Mouse (Mus musculus) NIH3T3 (cell line): ENCODE measurements at regions not wholly inside any gene's neighbourhood (a gene's known extent, or its start where the extent isn't known, plus 50 kb on each side); places are given as distances from the start of the nearest gene placed in this dataset.
"Not testable (repeated sequence)": the region's sequence is repeated elsewhere in the genome, so short reads cannot be mapped to it uniquely, and the experiment has no call there.

Source experiments
- DNase-seq: peaks from one replicate; pipeline ENCODE4 v3.0.0-alpha.2; 2012; ENCODE audit warnings: low read depth

- no peak for DNase-seq
Measured at GRCm38 (mm10) chr2:63580489-63581139, 396.5 kb upstream of the Kcnh7 start.

GRCm38 (mm10) chr2:63575172-63575571 is 391.1 kb upstream of the Kcnh7 start:
- DNase-seq: no peak

DNA sequence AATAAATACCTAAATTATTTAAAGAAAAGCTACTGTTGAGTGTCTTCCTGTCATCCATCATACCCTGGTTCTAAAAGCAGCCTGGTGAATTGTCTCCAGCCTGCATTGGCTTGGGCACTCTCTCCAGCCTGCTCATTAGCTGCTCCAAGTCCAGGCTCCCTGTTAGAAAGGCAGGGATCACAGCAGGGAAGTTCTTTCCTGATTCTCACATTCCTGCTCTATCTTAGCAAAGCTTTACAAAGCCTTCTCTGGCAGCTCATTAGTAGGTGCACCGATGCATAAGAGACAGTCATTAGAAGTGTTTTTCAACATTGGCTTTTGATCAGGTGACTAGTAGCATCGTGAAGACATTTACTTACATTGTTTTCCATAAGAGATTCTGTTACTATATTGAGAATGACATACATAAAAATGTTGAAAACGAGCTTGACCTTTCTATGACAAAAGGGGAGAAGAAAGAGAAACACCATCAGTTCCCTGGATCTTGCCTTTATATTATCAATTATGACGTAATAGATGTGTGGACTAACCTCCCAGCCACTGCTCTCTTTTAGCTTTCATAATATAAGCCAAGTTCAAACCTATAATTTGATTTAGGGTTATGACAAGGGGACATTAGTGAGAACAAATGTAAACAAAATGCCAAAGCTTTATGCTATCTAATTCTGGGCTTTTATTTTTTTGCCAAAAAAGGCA is 390.1 kb upstream of the Kcnh7 start:
- DNase-seq: no peak

DNA sequence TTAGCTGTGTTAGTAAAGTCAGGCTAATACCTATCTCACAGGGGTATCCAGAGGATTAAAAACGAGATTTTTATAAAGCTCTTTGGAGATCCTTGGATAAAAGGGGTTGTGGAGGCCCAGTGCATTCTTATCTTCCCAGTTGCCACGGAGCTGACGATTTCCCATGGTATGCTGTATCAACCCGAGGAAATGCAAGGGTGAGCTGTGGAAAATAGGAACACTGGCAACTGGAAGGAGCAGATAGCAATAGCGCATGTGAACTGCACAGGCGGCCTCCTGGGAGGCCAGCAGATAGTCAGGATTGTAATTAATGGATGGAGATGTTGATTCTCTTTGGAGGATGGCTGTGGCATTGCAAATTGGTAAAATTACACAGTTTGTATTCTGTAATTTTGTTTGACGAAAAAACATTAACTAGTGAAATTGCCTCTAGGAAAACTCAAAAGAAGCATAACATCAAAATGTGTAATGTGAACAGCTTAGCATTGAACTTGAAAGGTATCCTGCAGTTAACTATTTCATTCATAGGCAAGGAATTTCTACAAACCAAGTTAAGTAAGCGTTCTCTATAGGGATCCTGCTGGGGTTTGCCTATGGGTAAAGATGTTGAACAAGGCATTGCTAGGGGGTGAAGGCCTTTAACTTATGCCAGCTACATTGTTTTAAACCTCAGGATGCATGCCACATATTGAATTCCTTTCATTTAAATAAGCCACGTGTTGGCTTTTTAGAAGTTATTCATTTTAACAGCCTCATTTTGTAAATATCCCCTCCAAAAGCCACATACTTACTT is 389.1 kb upstream of the Kcnh7 start:
- no peak for DNase-seq

DNA sequence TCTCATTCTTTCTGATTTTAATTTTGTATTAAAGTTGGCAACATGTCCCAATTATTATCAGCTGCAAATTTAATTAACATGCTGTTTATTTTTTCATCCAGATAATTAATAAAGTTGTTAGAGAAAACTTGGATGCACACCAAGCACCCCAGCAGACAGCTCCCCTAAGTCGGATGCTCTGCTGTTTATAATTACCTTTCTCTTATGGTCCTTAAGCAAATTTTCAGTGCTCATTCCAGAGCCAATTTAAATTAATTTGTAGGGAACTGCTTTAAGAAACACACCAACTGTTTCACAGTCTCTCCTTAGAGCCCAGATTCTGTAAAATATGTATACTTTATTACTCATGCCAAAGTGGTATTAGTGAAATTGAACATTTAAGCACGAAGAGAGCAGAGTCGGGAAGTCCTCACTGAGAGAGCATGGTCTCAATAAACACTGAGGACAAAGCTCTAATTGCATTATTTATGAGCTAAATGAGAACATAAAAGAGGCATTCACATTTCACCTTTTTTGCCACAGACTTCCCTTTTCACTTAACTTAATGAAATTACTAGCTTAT is 372.9 kb upstream of the Kcnh7 start:
- no peak for DNase-seq

GRCm38 (mm10) chr2:63541836-63542235 is 357.7 kb upstream of the Kcnh7 start:
- DNase-seq: not testable (repeated sequence)

- no peak for DNase-seq
Measured at GRCm38 (mm10) chr2:63518534-63518933, 334.4 kb upstream of the Kcnh7 start.

DNA sequence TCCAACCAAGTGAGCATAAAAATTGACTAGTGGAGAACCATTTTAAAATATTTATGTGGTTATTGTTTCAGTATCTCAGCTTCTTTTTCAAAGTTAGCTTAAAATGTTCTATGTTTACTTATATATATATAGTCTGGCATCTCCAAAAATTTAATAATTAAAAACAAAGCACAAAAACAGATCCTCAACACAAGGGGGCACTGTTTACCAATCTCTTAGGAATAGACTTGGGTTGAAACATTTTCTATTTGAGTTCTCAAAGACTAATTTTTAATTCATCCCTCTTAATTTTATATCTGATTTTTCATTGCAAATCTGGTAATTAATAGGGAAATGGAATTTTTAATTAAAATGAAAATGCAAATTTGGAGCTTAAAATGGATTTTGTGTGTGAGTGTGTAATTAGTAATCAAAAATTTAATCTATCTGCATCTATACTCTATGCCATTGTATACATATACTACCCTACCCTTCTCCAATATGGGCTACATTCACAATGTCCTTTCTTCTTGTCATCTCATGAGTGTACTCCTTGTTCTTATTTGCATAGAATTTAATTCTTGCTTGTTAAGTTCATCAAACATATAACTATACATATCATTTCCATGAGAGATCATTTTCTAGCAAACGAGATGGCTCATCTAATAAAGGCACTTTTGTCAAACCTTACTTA is 329.6 kb upstream of the Kcnh7 start:
- DNase-seq: peak; percentile 68

- DNase-seq: peak; percentile 52
Measured at GRCm38 (mm10) chr2:63503939-63504338, 319.9 kb upstream of the Kcnh7 start.

DNA sequence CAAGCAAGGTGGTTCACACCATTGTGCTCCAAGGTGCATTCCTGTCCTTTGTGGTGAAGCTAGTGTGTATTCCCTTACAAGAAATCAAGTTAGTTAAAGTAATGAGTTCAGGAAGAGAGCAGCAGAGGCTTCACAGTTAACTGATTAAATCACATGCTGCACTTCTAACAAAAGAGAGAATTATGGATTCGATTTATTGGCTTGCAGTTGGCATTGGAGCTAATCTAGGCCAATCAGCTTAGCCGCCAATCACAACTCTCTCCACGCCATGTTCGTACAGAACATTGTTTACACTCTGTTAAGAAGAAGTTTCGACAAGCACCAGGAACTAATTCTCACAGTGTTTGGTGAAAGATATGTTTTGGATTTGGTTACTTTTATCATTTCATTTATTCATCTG is 292.3 kb upstream of the Kcnh7 start:
- no peak for DNase-seq

DNA sequence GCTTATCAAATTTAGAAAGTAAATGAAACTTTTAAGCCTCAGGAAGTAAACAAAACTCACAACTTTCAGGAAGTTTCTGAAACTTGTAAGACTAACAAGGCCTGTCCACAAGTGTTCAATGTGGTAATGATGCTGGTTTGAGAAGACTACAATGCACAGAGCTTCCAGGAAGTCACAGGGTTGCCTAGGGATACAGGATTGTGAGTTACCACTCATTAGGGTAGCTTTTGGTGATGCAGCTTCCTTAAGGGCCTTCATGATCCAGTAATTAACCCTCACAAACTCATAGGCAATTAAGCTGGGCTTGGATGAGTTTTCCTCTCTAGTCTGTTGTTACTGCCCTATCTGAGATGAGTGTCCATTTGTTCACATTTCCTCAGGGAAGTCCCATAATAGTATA is 291.2 kb upstream of the Kcnh7 start:
- no peak for DNase-seq

DNA sequence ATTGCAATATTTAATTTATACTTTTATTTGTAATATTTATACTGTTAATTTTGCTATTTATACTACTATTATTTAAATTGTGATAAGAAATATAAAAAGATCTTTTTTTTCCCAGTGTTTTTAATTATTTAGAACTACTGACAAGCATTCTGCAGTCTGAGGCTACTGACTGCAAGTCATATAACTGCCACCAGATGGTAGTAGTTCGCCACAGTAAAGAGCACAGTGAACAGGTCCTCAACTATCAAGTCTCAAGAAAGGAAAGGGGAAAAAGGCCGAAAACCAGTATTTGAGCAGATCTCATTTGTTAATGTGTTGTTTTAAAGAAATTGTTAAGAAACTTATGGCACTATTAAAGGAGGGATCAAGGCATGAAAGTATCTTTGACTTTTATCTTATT is 289.6 kb upstream of the Kcnh7 start:
- peak; percentile 69 for DNase-seq

GRCm38 (mm10) chr2:63472248-63472647 is 288.2 kb upstream of the Kcnh7 start:
- DNase-seq: no peak

GRCm38 (mm10) chr2:63459112-63459511 is 275.0 kb upstream of the Kcnh7 start:
- no peak for DNase-seq

DNA sequence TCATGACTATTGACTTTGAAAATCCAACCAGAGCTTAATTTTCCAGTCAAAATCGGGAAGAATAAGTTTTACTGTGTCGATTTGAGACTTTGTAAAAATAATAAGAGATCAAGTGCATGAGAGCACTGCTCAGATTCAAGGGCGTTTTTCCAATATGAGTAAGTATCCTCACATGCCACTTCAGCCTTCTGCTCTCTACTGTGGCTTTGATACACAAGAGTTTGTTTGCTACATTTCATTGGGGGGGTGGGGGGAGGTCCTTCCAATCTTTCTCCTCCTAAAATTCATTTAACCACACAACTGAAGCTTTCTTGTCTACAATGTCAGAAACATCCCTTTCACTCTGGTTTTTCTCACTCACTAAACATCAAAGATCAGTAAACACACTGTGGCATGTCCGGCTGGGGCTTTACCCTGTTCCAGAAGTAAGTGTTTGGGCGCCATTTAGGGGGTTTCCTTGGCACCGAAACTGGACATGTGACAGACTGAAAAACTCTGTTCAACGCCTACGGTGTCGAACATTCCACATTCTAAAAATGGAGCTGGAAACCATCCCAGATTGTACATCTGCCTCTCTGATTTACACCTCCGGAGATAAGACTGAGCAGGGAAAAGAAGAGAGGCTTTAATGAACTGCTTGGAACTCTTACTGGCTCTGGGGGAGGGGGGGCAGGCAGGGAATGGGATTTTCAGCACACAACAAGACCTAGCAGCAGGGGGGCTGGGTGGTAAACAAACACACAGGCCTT is 270.4 kb upstream of the Kcnh7 start:
- DNase-seq: peak; percentile 1

DNA sequence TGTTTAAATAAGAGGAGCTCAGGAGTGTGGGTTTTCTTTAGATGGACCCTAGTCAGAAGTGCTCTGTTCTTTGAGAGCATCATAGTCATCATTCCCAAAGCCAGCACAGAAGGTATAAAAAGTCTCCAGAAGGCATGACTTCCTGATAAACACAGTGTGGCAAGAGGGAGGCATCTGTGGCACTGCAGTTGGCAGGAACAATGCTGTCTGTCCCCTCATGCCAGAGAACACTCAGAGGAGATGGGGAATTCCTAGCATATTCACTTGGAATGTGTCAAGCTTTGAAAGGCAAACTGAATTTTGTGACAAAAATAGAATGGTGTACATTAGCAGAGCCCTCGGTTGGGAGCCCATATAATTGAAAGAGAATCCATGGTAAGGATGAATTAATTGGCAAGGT is 268.8 kb upstream of the Kcnh7 start:
- no peak for DNase-seq

DNA sequence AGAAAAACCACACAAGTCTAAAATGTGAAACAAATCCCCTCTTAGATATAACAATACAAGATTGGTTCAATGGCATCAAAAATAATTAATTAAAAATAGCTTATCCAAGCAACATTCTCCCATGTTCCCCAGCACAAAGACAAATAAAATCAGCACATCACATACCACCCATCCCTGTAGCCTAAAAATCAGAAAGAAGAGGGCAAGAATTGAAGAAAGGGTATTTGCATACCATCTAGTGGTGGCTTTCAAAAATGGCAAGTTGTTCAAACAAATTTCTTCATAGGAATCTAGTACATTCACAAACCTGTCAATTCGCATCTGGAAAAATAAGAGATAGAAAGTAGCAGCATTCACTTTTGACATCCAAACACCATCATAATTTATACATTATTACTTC is 268.1 kb upstream of the Kcnh7 start:
- no peak for DNase-seq

DNA sequence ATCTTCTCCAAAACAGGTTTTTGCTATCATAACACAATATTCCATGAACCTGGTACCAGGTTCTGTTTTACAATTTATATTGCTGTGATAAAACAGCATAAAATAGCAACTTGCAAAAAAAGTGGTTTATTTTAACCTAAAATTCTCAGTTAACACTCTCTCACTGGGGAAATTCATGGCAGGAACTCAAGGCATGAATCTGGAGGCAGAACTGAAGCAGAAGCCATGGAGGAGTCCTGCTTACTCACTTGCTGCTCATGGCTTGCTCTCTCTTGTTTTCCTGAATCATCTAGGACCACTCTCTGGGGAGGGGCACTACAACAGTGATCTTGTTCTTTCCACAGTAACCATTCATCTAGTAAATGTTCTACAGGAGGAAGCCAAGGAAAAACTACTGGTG is 250.2 kb upstream of the Kcnh7 start:
- DNase-seq: no peak

DNA sequence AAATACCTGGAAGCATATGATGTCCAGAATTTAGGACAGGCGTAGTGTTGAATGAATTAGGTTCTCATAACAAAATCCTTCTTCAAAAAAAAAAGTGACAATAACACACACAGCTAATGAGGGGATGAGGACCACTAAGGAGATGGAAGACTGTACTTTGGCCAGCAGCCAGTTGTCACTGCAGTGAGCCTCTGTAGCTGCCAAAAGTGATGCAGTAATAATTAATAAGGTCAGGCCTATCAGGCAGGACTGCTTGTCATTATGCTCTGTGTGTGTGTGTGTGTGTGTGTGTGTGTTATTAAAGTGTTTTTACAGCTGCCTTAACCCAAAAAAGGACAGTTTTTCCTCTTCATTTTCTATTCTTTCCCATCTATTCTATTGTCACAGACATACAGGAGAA is 221.3 kb upstream of the Kcnh7 start:
- DNase-seq: no peak
